Mouse (Mus musculus): ENCODE measurements around the gene Sele.

The Sele gene

DNA sequence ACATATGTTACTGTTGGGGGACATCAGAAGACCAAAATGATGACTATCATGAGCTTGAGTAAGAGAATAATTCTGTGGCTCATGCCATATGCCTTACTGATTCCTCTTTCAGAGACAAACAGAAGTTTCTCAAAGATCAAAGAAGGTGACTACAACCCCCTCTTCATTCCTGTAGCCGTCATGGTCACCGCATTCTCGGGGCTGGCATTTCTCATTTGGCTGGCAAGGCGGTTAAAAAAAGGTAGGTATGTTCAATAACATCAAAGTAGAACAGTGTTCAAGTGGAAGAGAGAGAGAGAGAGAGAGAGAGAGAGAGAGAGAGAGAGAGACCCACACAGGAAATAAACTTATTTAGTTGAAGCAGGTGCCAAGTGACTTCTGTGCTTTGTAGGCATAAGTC, 24.0 kb downstream of the Sele start:
- DNase-seq (ENCODE audit: low read depth, low spot score), result no peak

DNA sequence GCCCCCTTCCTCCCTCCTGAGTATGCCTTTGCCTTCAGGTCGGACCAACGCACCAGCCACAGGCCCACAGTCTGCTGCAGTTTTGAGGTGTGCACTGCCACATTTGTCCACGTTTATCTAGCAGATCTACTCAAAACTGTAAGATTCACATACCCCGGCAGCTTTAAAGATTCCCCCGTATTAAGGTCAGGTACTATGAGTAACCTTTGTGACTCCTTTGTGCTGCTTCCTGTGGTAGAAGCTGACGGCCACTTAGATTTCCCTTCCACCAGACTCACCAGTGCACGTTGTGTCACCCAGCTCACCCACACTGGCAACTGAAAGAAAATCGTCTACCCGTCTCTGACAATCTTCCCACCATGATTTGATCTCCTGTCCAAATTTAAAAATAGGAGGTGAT, 25.1 kb downstream of the Sele start:
- DNase-seq (ENCODE audit: low read depth, low spot score), result no peak

DNA sequence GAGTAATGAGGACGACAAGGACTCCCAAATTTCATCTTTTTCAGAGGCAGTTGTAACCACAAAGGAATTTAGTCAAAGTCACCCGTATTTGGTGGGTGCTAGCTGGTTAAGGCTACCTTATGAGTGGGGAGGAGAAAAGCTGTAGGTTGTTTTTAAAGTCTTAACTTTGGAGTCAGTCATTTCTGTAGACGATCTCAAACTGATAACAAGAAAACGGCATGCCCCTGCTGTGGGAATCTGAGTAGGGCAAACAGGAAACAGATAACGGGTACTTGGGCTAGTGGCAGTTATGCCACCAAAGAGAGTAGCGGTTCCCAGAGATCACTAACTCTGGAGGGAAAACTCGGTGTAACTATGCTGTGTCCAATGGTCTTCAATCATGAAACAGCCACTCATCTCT, 25.8 kb downstream of the Sele start:
- no peak for DNase-seq (ENCODE audit: low read depth, low spot score)

DNA sequence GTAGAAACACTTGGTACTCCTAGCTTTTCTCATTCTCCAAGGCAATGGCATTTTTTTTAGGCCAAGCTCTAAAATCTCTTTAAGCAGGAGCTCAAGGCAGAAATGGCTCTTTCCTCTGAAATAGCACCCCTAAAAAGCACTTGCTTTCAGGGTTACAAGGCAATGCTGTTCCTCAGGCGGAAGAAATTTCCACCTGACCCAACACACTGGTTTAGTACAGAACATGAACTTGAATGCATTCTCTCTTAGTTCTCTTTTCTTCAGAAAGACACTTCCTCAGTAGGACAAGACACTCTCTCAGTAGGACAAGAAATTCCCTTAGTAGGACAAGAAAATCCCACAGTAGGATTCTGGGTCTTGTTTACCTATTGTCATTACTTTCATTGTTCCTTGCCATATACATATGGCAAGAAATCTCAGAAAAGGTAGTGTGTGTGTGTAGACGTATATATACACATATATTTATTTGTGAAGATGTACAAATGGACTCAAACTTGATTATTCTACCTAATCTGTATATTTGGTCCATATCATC, 26.6 kb downstream of the Sele start:
- DNase-seq (ENCODE audit: low read depth, low spot score), result no peak

DNA sequence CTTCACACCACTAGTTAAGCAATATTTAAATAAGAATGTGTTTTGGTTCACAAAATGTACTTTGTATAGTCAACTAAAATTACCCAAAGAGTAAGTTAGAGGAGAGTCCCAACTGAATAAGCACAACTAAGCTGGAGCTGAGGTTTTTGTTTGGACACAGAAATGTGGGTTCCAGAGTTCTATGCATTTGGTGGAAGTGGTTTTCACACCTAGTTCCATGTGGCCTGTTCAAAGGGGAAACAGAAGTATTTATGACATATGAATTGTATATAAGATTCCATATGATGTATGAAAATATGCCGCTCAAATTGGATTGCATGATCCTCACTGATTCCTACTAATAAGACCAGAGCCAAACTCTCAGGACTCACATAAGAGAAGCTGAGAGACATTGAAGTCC, 27.4 kb downstream of the Sele start:
- DNase-seq (ENCODE audit: low read depth, low spot score), result no peak

DNA sequence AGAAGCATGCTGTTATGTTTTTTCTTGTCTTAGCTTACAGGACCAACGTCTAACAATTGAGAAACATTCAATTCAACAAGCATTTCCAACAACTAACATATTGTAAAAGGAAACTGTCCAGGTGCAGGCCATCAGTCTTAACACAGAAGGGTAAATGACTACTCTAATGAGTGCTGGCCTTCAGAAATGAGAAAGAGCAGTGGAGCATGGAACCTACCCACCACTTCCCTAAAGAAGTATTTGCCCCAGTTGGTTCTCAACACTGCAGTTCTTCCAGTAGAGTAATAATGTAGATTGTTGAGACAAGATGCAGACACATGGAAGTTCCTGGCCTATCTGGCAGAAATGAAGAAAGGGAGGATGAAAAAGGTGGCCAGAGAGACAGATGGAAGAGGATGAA, 28.4 kb downstream of the Sele start:
- DNase-seq (ENCODE audit: low read depth, low spot score), result no peak

DNA sequence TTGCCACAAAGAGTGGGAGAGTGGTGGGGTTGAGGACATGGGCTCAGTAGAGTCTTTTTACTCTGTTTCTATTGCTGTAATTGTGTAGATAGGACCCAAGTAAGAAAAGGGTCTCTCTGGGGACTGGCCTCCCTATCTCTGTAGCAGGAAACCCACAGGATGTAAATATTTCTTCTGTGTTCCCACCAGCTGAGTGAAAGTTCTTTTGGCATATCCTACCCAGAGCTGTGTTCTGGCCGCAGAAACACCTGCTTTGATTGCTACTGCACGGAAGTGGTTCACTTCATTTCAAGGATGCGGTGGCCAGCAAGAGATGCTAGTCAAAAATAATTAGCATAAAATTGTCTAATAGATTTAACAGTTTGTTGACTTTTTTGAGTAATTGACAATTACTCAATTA, 29.0 kb downstream of the Sele start:
- DNase-seq (ENCODE audit: low read depth, low spot score), result no peak

DNA sequence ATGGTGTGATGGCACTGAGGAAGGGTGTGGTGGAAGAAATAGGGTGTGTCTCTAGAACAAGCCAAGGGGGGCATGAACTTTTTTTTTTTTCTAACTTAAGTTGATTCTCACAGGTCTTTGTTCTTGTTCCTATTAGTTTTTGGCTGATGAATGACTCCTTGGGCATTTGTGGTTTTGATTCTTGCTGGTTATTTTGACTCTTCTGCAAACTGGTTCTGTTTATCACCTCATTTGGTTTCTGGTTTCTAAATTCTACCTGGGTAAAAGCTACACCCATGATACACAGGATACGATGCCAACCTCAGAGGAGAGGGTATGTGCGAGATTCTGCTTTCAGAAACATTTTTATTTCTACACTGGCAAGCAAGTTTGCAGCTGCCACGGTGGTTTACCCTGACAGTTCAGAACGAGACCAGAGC, 30.3 kb downstream of the Sele start:
- DNase-seq (ENCODE audit: low read depth, low spot score), result peak; percentile 9

DNA sequence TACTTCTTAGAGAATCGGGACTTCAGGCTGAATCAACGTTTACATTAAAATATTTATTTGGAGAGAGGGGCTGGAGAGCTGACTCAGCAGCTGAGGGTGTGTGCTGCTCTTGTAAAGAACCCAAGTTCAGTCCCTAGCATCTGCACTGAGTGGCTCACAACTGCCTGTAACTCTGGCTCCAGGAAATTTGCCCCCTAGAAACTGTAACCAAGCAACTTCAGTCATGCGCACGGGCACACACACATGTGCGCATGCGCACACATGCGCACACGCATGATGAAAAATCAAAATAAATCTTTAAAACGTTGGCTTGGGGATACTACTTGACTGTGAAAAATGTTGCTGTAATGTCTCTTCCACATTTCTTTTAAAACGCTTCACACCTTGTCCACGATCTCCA, 31.1 kb downstream of the Sele start:
- no peak for DNase-seq (ENCODE audit: low read depth, low spot score)

DNA sequence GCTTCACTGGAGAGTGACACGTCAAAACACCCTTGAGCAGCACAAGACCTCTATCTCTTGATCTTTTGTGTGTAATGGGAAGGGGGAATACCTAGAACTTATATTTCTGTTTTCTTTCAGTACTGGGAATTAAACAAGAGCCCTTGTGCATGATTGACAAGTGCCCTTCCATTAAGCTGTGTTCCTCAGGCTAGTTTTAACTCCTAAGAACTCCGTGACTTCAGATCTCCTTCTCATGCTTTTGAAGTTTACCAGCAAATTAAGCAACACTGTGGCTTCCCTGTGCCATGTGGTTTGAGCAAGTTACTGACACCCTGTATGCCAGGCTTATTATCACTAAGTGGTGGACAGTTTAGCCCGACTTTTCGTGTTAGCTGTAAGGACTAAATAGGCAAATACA, 35.0 kb downstream of the Sele start:
- no peak for DNase-seq (ENCODE audit: low read depth, low spot score)

DNA sequence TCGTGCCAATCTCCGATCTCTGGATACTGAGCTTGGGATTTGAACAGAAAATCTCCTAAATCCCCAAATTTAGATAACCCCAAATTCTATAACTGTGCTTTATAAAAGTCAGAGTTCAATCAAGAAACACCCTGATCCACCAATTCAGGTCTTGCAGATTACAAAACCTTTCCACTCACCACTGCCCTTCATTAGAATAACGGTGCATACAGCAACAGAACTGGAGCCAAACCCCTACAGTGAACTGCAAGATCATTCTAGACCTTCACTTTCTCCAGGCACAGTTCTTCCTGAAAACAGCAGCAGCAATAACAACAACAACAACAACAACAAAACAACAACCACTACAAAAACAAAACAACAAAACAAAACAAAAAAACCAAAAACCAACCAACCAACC, 38.8 kb downstream of the Sele start:
- DNase-seq (ENCODE audit: low read depth, low spot score), result no peak

DNA sequence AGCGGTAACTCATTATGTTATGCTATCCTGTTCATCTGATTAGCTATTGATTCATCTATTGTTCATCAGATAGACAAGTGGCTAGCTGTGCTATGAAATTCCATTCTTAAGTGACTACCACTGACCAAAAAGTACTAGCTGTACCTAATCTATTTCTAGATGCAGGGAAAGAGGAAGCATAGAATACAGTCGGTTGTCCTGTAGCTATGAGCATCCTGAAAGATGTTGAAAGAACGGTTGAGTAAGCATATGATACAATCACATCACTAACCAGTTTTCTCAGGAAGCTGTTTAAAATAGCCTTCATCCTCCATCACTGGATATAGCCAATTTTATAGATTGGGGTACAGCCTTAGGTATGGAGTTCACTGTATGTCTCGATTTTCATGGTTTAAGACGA, 39.8 kb downstream of the Sele start:
- no peak for DNase-seq (ENCODE audit: low read depth, low spot score)

DNA sequence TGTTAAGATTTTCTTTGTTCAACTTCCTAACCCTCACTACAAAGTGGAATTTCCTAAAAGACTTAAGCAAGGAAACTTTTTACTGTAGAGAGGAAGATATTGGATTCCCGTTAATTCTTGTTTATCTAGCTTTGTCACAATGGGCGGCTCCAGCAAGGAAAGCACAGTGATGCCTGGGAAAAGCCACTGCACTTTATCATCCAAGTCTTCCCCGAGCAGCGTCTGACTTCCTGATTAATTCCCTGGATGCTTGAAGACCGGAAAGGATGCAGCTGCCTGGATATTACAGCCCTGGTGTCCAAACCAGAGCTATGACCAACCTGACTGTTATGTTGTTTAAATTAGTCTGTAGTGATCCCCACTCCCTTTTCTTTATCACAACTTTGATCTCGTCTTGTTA, 48.7 kb downstream of the Sele start:
- no peak for DNase-seq (ENCODE audit: low read depth, low spot score)

DNA sequence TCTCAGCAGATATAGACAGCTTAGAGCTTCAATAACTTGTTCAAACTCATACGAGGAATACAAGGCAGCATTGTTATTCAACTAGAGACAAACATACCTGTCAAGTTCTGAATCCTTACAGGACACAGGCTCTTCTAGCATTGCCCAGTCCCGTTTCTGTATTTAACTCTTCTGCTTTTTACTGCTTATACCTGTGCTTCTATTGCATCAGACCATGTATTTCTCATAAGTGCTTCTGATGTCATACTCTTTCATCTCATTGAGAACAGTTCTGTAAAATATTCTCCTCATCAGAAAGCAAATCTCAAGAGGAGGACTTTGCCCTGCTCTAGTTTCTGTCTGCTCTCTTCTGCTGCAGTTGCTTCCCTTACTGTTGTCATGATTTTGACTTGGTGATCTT, 49.9 kb downstream of the Sele start:
- DNase-seq (ENCODE audit: low read depth, low spot score), result no peak

DNA sequence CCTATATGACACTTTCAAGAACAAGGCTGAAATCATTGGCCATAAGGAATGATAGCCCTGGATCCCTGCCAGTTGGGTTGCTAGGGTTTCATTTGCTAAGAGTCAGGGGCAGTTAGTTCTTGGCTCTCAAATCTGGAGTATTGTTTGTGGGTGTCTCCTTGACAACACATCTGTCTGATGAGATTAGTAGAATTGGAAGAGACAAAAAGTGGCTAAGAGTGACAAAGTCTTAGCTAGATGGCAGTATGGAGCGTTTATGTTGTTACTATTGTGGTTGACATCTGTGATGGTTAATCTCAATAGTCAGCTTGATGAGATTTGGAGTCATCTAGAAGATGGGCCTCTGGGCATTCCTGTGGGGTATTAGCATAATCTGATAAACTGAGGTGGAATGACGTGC, 50.3 kb downstream of the Sele start:
- no peak for DNase-seq (ENCODE audit: low read depth, low spot score)

Measured in skeletal muscle tissue, adult 2 months (tissue).